Mouse (Mus musculus) heart, postnatal 14 days (tissue): ENCODE results near the gene Msmo1. TPM values are rescaled to one million over a fixed set of nuclear protein-coding genes. Genes with fewer than 3 reads are reported as not detected.

Experiments used
- total RNA-seq, 2 experiments: library from RNA; stranded (reverse); gene quantifications; 2 replicates each; pipeline ENCODE4 v1.2.3; 2021

The Msmo1 gene
- total RNA-seq, 2 experiments from 2014 or later: 7.7 to 8.8 TPM

Other genes starting within 250 kb of the Msmo1 start
- gene Cpe, start 40.7 kb downstream of the Msmo1 start, total RNA-seq: 100 to 1,000 TPM; 283 to 292 TPM
- 10 to 100 TPM; 13.5 to 14.0 TPM for gene Klhl2, start 116.2 kb upstream of the Msmo1 start, total RNA-seq
- 10 to 100 TPM; 15.7 to 17.0 TPM for gene Tmem192, start 213.4 kb upstream of the Msmo1 start, total RNA-seq